Mouse (Mus musculus): ENCODE results near the gene Supt20.
A peak's percentile ranks its signal among the peaks of the same experiment; 100 is the strongest.
"Not testable (repeated sequence)": the region's sequence is repeated elsewhere in the genome, so short reads cannot be mapped to it uniquely, and the experiment has no call there.

Gene Supt20

DNA sequence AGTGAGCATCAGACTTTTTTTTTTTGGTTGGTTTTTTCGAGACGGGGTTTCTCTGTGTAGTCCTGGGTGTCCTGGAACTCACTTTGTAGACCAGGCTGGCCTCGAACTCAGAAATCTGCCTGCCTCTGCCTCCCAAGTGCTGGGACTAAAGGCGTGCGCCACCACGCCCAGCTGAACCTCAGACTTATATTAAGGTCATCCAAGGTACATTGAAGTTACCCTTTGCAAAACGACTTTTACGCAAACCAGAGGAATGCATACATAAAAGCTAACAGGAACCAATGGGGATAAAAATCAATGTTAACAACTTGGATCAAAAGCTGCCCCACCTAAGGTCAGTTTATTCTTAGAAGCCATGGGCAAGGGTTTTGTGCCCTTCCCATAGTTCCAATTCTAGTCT lies 11.5 kb downstream of the Supt20 start:
- DNase-seq (ENCODE audit: low read depth) = not testable (repeated sequence)

DNA sequence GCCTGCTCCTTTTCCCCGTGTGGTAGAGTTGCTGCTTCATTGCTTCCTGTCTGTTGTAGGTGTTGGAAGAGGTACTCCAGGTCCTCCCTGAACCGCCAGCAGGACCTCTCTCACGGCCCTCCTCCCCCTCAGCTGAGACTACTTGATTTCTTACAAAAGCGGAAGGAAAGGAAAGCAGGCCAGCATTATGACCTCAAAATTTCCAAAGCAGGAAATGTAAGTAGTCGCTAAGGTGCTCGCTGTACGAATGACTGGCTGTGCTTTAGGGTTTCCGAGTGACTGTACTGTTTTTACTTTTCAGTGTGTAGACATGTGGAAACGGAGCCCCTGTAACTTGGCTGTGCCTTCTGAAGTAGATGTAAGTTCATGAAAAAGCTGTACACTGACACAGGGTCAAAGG lies 16.4 kb downstream of the Supt20 start:
- no peak for DNase-seq (ENCODE audit: low read depth)

DNA sequence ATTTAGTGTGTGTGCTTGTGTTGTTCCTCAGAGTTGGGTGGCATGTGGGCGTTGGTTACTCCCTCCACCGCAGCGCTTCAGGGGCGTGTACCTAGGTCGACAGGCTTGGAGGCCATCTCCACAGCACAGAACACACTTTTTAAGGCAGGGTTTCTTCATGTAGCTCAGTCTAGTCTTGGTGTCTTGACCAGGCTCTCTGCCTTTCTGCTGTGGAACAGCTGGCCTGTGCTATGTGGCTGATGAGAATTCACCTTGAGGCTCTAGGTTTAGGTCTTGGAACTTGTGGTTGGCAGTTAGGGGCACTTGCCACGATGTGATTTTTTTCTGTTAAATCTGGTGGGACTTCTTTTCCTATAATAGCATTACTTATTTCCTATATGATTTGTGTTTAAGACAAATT lies 21.6 kb downstream of the Supt20 start, which contains the start of gene Gm21958:
TSS of gene Gm21958 (minus strand) at position 101 of the 400 bp plus-strand sequence.
- no peak for DNase-seq (ENCODE audit: low read depth)

DNA sequence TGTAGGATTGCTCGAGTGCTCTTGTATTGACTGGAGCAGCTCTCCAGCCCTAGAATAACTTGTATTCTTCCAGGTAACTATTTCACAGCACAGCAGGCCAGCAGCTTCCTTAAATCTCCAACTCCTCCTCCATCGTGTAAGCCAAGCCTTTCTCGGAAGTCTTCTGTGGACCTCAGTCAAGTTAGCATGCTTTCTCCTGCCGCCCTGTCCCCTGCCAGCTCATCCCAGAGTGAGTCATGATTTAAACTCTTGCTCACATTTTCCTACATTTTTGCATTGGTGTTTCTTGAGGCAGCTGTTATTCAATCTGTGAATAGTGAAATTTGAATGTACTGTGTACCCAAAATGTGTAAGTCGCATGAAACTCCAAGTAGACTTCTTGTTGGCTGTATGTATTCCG lies 22.9 kb downstream of the Supt20 start:
- DNase-seq (ENCODE audit: low read depth) = no peak

DNA sequence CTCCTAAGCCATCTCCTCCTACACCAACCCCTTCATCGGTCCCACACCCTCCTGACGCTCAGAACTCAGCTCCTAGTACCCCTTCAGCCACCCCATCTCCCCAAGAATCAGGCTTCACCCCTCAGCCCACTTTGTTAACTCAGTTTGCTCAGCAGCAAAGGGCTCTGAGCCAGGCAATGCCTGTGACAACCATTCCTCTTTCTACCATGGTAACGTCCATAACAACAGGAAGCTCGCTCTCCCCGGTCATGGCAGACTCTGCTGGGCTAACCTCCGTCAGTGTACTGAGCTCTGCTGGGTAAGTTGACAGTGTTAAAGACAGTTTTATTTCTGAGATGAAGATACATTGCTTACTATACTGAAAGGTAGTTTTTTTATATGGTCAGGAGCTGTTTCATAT lies 24.7 kb downstream of the Supt20 start:
- DNase-seq (ENCODE audit: low read depth) = no peak

DNA sequence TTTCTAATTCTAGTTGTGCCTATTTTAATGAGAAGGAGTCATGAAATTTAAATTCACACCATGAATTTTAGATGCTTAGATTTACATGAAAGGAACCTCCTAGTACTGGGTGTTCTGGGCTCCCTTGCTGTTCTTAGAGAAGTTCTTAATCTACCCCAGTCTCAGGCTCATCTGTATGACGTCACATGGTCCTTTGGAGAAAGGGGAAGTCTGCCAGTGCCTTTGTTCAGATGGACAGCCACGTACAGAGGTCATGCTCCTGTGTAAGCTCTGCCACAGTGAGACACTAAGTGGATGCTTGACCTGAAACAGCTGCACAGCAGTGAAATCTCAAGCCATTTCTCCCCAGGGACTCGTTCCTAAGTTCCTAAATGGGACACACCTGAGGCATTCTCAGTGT lies 26.3 kb downstream of the Supt20 start:
- DNase-seq (ENCODE audit: low read depth) = no peak

DNA sequence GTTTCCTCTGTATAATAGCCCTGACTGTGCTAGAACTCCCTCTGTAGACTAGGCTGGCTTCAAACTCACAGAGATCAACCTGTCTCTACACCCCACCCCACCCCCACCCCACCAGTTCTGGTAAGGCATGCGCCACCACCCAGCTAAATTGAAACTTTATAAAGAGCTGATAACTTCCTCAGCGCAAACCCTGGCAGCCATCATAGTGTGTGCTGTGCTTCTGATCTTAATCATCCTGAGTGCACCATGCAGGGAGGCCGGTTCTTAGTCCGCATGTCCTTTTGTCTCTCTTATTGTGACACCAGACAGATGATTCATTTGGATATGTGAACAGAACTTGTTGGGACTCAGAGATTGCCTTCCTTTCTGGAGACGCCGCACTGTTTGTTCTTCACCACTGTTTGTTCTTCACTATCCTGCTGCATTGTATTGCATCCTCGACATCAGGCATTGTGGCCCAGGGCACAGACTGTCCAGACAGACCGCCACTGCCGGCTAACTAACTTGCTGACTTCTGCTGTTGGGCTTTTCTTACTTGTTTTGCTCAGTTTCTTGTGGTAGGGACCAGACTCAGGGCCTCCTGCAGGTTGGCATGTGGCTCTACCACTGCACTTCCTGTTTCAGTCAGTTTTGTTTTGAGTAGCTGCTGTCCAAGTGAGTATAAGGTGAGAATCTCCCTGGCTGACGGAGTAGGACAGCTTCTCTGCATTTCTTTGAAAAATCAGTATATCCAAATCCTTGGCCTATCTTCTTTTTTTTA lies 31.3 kb downstream of the Supt20 start:
- DNase-seq (ENCODE audit: low read depth) = no peak

DNA sequence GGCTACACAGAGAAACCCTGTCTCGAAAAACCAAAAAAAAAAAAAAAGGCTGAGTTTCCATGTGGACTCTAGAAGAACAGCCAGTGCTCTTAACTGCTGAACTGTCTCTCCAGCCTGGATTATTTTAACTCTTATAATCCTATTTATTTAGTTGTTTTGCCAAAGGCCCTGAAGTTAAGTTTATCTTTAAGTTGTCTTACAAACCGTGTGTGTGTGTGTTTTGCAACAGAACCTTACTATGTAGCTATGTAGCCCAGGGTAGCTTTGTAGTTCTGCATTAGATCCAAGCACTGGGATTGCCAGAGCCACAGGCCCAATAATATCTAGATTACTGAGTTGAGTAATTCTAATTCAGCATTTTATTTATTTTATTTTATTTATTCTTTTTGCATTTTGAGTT lies 32.7 kb downstream of the Supt20 start:
- DNase-seq (ENCODE audit: low read depth) = no peak

DNA sequence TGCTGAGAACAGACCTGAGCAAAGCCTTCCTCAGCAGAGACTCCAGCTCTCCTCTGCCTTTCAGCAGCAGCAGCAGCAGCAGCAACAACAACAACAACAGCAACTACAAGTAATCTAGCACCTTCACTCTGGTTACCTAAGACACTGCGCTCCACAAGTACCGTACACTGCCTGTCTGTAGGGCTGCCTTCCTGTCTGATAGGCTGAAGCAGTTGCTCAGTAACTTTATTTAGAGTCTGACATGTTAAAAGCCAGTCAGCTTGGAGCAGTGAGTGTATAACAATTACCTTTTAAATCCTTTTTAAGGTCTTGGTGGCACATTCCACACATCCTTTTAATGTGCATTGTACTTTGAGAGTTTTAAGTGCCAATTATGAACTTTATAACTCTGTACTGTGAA lies 35.0 kb downstream of the Supt20 start:
- no peak for DNase-seq (ENCODE audit: low read depth)

DNA sequence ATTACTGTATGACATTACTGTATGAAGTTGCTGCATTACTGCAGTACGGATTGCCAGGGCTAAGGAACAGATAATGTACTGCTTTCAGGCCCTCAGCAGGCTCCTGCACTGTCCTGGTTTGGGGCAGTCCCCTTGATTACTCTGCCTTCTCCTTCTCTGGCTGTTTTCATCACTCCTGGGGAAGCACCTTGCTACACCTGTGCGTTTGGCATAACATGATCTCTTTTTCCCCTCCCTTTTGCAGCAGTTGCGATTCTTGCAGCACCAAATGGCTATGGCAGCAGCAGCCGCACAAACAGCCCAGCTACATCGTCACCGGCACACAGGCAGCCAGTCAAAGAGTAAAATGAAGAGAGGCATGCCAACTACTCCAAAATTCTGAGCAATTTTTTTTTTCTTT lies 35.5 kb downstream of the Supt20 start:
- no peak for DNase-seq (ENCODE audit: low read depth)

DNA sequence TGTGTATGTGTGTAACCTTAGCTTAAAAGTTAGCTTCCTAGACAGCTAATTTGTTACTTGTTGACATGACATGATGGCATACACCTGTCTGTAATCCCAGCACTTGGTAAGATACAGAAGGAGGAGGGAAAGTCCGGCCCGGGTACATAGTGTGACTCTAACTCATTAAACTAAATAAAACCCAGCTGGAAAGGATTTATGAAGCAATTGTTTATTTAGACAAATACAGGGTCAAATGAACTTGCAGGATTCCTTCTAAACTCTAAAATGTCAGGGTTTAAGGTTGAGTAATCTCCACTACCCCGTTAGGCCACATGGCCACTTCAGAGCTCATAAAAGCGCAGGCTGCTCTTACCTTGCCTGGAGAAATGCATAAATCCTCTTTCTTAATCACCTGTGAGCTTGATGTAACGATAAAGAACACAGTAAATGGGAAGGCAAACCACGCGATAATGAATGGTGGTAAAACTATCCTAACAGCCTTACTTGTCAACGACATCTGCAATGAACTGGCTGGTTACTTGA lies 39.1 kb downstream of the Supt20 start:
- DNase-seq (ENCODE audit: low read depth) = no peak

DNA sequence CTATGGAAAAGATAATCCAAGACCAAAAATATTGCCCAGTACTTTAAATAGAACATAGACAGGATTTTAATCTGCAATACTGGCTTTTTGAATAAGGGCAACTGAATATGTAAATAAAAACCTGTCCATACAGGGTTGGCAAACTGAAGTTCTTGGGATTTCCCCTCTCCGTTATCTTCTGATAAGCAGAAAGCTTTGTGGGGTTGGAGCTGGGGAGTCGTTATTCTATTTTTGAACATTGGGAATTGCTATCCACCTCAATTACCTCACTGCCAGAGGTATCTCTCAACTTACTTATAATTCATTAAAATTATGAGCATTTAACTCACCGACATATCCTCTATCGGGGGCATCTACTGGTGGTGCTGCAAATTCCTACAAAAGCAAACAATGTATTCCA lies 39.8 kb downstream of the Supt20 start:
- no peak for DNase-seq (ENCODE audit: low read depth)

DNA sequence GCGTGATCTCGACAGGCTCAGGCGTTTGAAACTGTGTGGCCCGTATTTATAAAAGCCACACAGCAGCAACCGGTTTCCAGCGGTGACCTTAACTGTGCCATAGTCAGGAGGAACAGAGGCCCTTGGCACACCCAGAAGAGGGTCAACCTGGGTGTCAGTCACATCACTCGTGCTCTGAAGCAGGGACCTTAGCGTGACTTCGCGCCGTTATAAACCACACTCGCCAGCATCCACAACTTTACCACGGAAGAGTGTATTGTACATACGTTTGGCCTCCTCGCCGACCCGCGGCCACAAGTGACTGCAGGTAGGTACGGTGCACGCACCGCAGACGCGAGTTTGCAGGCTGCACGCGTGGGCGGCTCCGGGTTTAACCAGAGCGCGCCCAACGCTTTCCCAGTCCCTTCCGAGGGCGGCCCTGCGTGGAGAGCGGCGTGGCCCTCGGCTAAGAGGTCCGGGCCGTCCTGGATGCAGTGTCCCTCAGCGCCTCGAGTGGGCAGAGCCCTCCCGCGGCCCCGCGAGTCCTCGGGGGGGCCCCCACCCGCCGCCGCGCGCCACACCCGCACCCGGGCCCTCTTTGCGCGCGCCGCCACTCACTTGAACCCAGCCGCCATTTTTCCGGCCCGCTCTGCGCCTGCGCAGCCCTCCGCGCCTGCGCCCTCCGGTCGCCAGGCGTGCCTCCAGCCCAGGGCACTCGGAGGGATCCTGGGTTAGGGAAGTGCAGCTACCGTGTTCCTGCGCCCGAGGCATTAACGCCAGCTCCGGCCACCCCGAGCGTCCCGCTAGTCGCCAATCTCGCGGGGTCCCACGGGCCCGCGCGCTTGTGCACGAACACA lies 42.0 kb downstream of the Supt20 start:
- DNase-seq (ENCODE audit: low read depth) = peak; percentile 67

DNA sequence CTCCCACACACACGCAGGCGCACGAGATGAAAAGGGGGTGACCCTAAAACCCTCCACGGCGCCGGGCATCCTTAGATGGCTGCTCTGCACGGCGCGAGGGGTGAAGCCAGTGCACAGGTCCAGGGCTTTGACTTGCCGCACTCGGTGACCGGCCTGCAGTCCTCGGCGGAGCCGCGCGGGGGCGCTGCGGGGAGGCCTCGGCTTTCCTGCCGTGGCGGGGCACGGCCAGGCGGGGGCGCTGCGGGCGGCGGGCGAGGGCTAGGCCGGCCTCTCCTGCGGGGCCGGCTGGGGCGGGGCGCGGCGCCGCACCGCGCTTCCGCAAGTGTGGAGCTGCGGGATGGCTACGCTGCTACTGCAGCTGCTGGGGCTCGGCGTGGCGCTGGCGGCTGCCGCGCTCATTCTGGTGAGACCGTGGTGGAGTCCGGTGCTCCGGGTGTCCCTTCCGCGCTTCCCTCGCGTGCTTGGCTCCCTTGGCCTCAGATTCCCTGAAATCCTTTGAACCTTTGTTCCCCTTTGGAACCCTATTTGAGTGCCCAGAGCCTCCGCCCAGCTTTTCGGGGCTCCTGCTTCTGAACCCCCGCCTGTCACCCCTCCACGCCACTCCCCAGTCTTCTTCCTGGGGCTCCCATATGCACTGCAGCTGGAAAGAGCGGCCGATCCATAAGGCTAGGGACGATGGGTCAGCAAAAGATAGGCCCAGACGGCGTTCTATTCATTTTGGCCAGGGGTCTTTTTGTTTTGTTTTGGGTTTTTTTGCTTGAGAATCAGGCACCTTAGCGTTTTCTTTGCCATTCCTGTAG lies 42.8 kb downstream of the Supt20 start, which contains the start of the genes Exosc8 and Alg5:
TSS of gene Exosc8 (minus strand) at position 147 of the 800 bp plus-strand sequence.
TSS of gene Alg5 (plus strand) at position 293 of the 800 bp plus-strand sequence.
- DNase-seq (ENCODE audit: low read depth) = no peak

DNA sequence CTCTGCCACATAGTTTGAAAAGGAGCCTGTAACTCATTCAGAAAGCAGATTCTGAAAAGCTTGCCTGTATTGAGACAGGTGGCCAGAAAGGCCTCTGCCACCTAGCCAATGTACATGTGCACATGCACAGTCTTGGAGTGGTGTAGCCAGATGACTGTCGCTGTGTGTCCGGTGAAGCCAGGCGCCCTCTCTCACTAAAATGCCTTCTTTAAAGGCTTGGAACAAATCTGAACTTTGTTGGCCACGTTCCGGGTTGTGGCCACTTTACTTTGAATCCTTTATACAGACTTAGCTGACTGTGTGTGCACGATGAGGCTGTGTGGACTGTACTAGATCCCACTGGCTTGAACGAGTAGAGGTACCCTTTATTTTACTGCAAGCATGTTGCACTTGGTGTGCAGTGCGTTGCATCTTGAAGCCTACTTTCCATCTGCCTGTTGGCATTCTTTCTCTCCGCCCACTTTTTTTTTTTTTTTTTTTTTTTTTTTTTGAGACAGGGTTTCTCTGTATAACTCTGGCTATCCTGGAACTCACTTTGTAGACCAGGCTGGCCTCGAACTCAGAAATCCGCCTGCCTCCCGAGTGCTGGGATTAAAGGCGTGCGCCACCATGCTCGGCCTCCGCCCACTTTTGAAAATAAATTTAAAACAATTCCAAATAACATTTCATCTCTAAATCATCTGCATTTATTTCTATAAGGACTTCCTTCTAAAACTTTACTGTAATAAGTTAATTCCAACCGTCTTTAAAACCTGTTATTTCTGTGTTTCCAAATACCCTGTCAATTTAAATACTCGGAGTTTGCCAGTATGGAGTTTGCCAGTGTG lies 43.7 kb downstream of the Supt20 start:
- DNase-seq (ENCODE audit: low read depth) = no peak

DNA sequence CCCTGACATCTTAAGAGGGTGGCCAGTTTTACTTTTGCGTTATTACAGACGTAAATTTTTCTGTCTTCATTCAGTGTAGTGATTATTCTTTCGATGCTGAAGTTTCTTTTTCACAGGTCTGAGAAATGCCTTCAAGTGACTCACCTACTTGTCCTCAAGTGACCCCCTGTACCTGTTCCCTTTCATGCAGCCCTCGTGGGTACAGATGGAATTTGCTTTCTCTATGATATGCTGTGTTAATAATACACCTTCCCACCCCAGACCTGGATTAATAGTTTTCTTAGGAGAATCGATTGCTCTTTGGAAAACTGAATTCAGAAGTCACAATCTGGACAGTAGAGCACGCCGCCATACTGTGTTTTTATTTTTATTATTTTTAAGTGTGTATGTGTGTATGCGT lies 44.7 kb downstream of the Supt20 start:
- DNase-seq (ENCODE audit: low read depth) = no peak

DNA sequence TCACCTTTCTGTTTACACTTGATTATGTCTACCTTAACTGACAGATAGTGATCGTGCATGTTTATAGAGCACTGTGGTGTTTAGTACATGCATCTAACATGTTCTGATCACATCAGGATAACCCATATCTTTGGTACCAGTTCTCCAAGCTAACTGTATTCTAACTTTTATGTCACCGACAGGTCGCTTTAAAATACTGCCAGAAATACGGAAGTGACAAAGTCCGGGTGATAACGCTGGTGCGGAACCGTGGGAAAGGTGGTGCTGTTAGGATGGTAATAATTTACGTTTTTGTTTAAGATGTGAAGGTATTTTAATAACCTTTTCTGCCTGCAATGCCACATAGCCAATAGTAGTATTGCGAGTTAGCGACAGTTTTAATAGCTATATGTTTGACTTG lies 49.4 kb downstream of the Supt20 start:
- DNase-seq (ENCODE audit: low read depth) = no peak

DNA sequence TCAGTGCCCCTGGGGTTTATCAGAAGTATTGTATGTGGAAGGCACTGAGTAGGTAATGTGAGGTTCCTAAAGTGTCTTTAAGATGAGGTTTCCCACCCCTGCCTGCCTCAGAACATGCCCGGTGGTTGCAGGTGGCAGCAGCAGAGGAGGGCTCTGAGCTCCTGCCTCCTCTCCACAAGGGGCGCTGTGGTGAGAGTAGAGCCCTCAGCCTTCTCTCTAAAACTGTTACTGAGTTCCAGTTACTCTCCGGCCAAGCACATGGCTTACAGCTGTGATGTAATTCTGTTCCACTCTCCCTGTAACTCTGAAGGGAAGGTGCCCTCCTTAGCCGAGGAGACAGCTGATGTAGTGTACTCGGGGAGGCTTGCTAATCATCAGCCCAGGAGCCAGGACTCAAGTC lies 53.2 kb downstream of the Supt20 start:
- DNase-seq (ENCODE audit: low read depth) = no peak

DNA sequence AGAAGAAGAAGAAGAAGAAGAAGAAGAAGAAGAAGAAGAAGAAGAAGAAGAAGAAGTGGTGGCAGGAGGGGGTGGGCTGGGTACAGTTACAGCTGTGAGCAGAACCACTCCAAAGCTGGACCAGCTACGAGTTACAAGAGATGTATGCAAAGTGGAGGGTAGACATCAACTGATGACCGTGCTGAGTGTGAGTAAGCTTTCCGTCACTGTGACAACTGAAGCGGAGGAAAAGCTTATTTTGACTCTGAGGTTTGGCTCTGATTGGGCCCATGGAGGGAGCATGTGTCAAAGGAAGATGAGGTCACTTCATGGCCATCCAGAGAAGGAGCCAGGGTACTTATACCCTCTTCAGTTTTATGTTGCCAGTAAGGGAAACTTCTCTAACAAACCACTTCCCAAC lies 60.8 kb downstream of the Supt20 start:
- no peak for DNase-seq (ENCODE audit: low read depth)

DNA sequence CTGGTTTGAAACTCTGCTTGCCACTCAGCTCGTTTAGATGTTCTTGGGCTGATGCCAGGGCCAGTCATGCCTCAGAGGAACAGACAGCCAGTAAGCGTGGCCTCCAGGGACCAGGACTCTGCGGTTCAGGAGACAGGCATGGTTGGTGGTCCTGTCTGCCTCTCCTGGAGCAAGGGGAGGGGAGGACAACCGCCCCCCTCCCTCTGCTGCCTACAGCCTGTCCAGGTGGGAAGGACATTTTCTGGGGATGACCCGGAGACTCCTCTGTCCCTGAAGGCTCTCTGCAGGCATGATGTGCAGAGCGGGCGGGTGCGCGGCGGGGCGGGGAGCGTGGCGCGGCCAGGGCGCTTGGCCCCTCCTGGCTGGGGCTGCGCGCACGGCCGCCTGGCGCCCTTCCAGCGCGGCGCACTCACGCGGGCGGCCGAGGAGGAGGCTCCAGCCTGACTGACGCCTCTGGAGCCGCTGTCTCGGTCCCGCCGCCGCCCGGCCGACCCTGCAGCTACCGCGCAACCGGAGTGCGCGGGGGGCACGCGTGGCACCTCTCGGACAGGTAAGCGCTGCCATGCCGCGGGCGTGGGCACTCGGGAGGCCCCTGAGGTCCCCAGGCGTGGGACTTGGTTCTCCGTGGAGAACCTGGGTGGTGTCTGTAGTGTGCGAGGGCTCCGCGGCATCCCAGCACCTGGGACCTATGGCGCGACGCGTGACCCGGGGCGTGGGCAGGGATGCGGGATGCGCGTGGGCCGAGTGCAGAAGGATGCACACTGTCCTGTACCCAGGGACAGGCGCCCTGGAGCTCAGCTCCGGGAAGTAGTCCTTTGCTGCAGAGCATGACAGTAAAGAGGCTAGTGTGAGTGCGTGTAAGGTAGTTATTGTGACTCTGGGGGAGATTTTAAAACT lies 62.8 kb downstream of the Supt20 start, which contains the start of gene Smad9:
TSS of gene Smad9 (plus strand) at position 438 of the 897 bp plus-strand sequence.
- no peak for DNase-seq (ENCODE audit: low read depth)

Measured in c-Kit-positive CD71-positive TER-119-negative erythroid progenitor cells, embryonic 14.5 days (primary cell).